Mouse (Mus musculus) bone marrow, adult 2 months (tissue): ENCODE data around the gene Ndnf.

Experiments used
- CTCF ChIP-seq: fragments of 200-500 bp; IDR thresholded peaks from 2 replicates; pipeline ENCODE4 v1.5.1; 2011; ENCODE audit warnings: low read length, control low read depth; ENCODE audit not compliant: control insufficient read depth, insufficient read depth
- POLR2A ChIP-seq: fragments of 200-500 bp; IDR thresholded peaks from 2 replicates; pipeline ENCODE4 v1.6.1; 2011; ENCODE audit warnings: low read depth, mild to moderate bottlenecking, control low read depth, low read length, borderline replicate concordance; ENCODE audit not compliant: control insufficient read depth

- TF ChIP-seq CTCF (no peak), POLR2A (no peak)
Observed at GRCm38 (mm10) chr6:65758214-65758613, 86.8 kb downstream of the Ndnf start.
